Mouse (Mus musculus) stomach, embryonic 15.5 days (tissue): Measurements from ENCODE around the gene Tex33. TPM values are rescaled to one million over a fixed set of nuclear protein-coding genes. Genes with fewer than 3 reads are reported as not detected.
"Not testable (repeated sequence)": the region's sequence is repeated elsewhere in the genome, so short reads cannot be mapped to it uniquely, and the experiment has no call there.

Source experiments
- ATAC-seq: fragments of 200-750 bp; cut with Nextera tagmentation; 2 replicates; pipeline ENCODE4 v1.8.0; 2017; ENCODE audit warnings: low read depth, moderate number of reproducible peaks, moderate TSS enrichment; ENCODE audit not compliant: insufficient read depth, low FRiP score
- H3K27ac ChIP-seq: fragments of 300-500 bp; sonication (generic); 2 replicates; pipeline ENCODE4 v1.5.1; 2015; ENCODE audit warnings: mild to moderate bottlenecking, inconsistent platforms
- H3K27me3 ChIP-seq: fragments of 300-500 bp; sonication (generic); replicated peaks from 2 replicates; pipeline ENCODE4 v1.6.1; 2015; ENCODE audit warnings: inconsistent platforms
- H3K36me3 ChIP-seq: fragments of 300-500 bp; sonication (generic); 2 replicates; pipeline ENCODE4 v1.6.1; 2015; ENCODE audit warnings: inconsistent platforms
- H3K4me1 ChIP-seq: fragments of 300-500 bp; sonication (generic); 2 replicates; pipeline ENCODE4 v1.6.1; 2015; ENCODE audit warnings: inconsistent platforms
- H3K4me2 ChIP-seq: fragments of 300-500 bp; sonication (generic); 2 replicates; pipeline ENCODE4 v1.6.1; 2015; ENCODE audit warnings: mild to moderate bottlenecking, inconsistent platforms
- H3K4me3 ChIP-seq: fragments of 300-500 bp; sonication (generic); replicated peaks from 2 replicates; pipeline ENCODE4 v1.5.1; 2015; ENCODE audit warnings: inconsistent platforms
- H3K9ac ChIP-seq: fragments of 300-500 bp; sonication (generic); 2 replicates; pipeline ENCODE4 v1.6.1; 2015; ENCODE audit warnings: inconsistent platforms
- H3K9me3 ChIP-seq: fragments of 300-500 bp; sonication (generic); 2 replicates; pipeline ENCODE4 v1.6.1; 2016; ENCODE audit warnings: inconsistent platforms
- WGBS: fragments of 180-500 bp; shearing (Covaris S2); methylation state at CpG from one replicate; pipeline ENCODE4 v1.1.7; 2015; 5-methylcytosine and 5-hydroxymethylcytosine counted together
- polyA plus RNA-seq: library from polyadenylated mRNA; unstranded; fragments of >200 nt; fragmentation: Nextera tagmentation; extraction: Ambion mirVana; gene quantifications from 2 replicates; pipeline ENCODE4 v1.2.1, GENCODE M21; 2015

Gene Tex33
- polyA plus RNA-seq, 1 experiment from 2014 or later = not detected

DNA sequence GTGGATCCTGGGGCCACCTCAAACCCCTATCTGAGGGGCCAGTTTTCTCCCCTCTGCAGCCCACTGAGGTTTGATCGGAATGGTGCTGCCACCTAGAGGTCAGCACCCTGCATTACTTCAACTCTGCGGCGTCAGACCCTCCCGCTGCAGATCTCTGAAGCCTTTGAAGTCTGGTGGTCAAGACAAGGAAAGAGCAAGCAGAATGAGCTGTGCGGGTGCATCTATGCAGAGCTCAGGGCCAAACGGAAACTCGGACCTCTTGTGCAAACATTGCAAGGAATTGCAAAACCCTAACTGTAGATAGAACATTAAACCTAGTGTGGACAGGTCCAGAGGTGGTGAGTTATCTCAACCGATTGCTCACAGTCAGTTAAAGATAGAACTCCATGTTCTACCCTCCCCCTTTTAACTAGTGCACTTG is 26.8 kb downstream of the Tex33 start:
- H3K36me3 ChIP-seq = no peaks in the 10 kb centered on the region
- H3K27me3 ChIP-seq = peaks cover 4% of the 10 kb centered on the region; the same call in 1 of the 2 replicates
- WGBS = 7% methylated on average over 8 of the region's 8 CpGs
- no peak overlapping the region for H3K9ac ChIP-seq
- H3K27ac ChIP-seq = no peak overlapping the region
- no peak overlapping the region for H3K4me3 ChIP-seq
- H3K4me1 ChIP-seq = no peaks in the 10 kb centered on the region
- peak; percentile 56; the same call in 1 of the 2 replicates for ATAC-seq
- no peak overlapping the region for H3K4me2 ChIP-seq
- H3K9me3 ChIP-seq = no peaks in the 10 kb centered on the region

- Histone ChIP-seq H3K4me3 (no peak overlapping the region), H3K36me3 (no peaks in the 10 kb centered on the region), H3K9me3 (no peaks in the 10 kb centered on the region), H3K4me2 (no peak overlapping the region), H3K4me1 (no peaks in the 10 kb centered on the region), H3K27ac (no peak overlapping the region), H3K9ac (no peak overlapping the region), H3K27me3 (peaks cover 4% of the 10 kb centered on the region; the same call in 1 of the 2 replicates)
- ATAC-seq = no peak
- 64% methylated on average over 3 of the region's 3 CpGs for WGBS
Observed at GRCm38 (mm10) chr15:78367811-78368210, 27.9 kb downstream of the Tex33 start.

DNA sequence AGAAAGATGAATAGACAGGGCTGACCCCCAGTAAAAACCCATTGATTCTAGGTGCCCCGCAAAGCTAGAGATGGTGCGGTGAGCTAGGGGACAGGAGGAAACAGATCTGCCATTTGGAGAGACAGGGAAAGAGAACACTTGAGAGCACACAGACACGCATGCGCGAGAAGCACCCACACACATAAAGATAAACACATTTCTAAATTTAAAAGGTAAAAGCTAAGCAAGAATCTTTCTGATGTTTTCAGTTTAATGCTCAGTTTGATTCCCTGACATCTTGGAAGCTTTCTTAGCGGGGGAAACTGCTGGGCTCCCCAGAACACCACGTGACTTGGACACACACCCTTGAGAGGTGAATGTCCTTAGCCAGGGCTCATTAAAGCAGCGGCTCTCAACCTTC is 28.8 kb downstream of the Tex33 start:
- no peaks in the 10 kb centered on the region for H3K4me1 ChIP-seq
- no peak overlapping the region for H3K4me2 ChIP-seq
- peaks cover 4% of the 10 kb centered on the region; the same call in 1 of the 2 replicates for H3K27me3 ChIP-seq
- H3K9me3 ChIP-seq = no peaks in the 10 kb centered on the region
- WGBS = 64% methylated on average over 8 of the region's 8 CpGs
- no peak overlapping the region for H3K4me3 ChIP-seq
- ATAC-seq = no peak
- no peak overlapping the region for H3K27ac ChIP-seq
- H3K36me3 ChIP-seq = no peaks in the 10 kb centered on the region
- no peak overlapping the region for H3K9ac ChIP-seq

- H3K27ac ChIP-seq = no peak overlapping the region
- peaks cover 4% of the 10 kb centered on the region; the same call in 1 of the 2 replicates for H3K27me3 ChIP-seq
- H3K9me3 ChIP-seq = no peaks in the 10 kb centered on the region
- no peak overlapping the region for H3K9ac ChIP-seq
- WGBS = 31% methylated on average over 2 of the region's 2 CpGs
- H3K4me2 ChIP-seq = no peak overlapping the region
- no peak for ATAC-seq
- no peaks in the 10 kb centered on the region for H3K36me3 ChIP-seq
- H3K4me3 ChIP-seq = no peak overlapping the region
- no peaks in the 10 kb centered on the region for H3K4me1 ChIP-seq
Observed at GRCm38 (mm10) chr15:78365916-78366315, 29.8 kb downstream of the Tex33 start.

DNA sequence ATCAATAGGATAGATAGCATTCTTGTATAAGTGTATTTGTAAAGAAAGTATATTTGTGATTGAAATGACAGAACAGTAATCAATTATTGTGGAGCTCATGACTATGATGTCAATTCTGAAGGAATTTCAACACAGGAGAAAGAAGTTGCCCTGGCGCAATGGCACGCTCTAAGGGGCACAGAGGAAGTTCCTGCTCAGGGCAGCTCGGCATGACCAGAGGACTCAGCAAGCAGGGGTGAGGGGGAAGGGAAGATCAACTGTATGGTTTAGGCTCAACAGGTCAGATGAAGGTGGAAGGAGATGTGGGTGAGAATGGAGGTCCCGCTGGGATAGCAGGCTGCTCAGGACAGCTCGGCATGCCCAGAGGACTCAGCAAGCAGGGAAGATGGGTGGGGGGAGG is 40.2 kb downstream of the Tex33 start:
- H3K4me1 ChIP-seq = no peaks in the 10 kb centered on the region
- H3K9ac ChIP-seq = no peak overlapping the region
- no peak overlapping the region for H3K4me2 ChIP-seq
- WGBS = 84% methylated on average over 5 of the region's 5 CpGs
- H3K4me3 ChIP-seq = no peak overlapping the region
- H3K9me3 ChIP-seq = no peaks in the 10 kb centered on the region
- H3K27me3 ChIP-seq = no peaks in the 10 kb centered on the region
- H3K36me3 ChIP-seq = no peaks in the 10 kb centered on the region
- no peak for ATAC-seq
- H3K27ac ChIP-seq = no peak overlapping the region

GRCm38 (mm10) chr15:78354958-78355357 is 40.8 kb downstream of the Tex33 start:
- Histone ChIP-seq H3K4me3 (no peak overlapping the region), H3K4me2 (no peak overlapping the region), H3K27me3 (no peaks in the 10 kb centered on the region), H3K36me3 (no peaks in the 10 kb centered on the region), H3K9me3 (no peaks in the 10 kb centered on the region), H3K9ac (no peak overlapping the region), H3K4me1 (no peaks in the 10 kb centered on the region), H3K27ac (no peak overlapping the region)
- no peak for ATAC-seq
- WGBS = 0% methylated on average over 1 of the region's 1 CpGs

GRCm38 (mm10) chr15:78351586-78352165 is 44.0 kb downstream of the Tex33 start:
- 51% methylated on average over 3 of the region's 3 CpGs for WGBS

DNA sequence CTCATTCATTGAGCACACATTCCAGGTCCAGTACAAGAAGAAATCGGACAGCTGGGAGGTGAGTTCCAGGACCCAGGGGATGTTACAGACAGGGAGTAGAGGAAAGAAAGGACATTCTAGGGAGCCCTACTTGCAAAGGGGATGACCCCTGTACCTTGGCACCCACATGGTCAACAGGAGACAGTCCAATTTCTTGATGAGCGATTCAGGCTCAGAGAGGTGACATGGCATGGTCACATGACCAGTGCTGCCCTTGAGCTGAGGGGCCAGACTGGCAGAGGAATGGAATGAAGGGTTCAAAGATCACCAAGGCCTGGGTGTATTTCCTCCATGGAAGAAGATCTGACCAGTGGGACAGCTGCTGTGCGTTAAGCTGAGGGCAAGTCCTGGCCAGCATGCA is 51.1 kb downstream of the Tex33 start:
- Histone ChIP-seq H3K9ac (no peak overlapping the region), H3K4me2 (no peak overlapping the region), H3K4me3 (no peak overlapping the region), H3K27me3 (no peaks in the 10 kb centered on the region), H3K36me3 (no peaks in the 10 kb centered on the region), H3K9me3 (no peaks in the 10 kb centered on the region), H3K27ac (no peak overlapping the region), H3K4me1 (no peaks in the 10 kb centered on the region)
- no peak for ATAC-seq
- WGBS = 91% methylated on average over 3 of the region's 3 CpGs

More at GRCm38 (mm10) chr15:78351586-78352165, 44.0 kb downstream of the Tex33 start:
- Histone ChIP-seq H3K27me3 (no peaks in the 10 kb centered on the region), H3K27ac (no peak overlapping the region), H3K9me3 (no peaks in the 10 kb centered on the region), H3K4me3 (no peak overlapping the region), H3K9ac (no peak overlapping the region), H3K4me1 (no peaks in the 10 kb centered on the region), H3K36me3 (no peaks in the 10 kb centered on the region), H3K4me2 (no peak overlapping the region)
- ATAC-seq = no peak

DNA sequence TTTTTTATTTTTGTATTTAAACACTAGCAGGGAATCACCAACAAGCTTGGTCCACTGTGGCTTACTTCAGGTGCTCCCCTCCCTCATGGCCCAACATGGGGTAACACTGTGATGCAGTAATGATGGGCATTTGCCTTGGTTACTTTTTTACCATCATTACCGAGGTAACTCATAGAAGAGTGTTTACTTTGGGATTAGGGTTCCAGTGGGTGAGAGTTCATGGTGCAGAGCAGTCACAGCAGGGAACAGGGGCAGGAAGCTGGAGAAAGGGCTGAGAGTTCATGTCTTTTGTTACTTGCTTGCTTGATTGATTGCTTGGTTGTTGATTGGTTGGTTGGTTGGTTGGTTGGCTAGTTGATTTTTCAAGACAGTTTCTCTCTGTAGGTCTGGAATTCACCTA is 52.0 kb downstream of the Tex33 start:
- Histone ChIP-seq H3K27ac (no peak overlapping the region), H3K4me1 (no peaks in the 10 kb centered on the region), H3K9ac (no peak overlapping the region), H3K9me3 (no peaks in the 10 kb centered on the region), H3K4me3 (no peak overlapping the region), H3K36me3 (no peaks in the 10 kb centered on the region), H3K4me2 (no peak overlapping the region), H3K27me3 (no peaks in the 10 kb centered on the region)
- WGBS = 5% methylated on average over 1 of the region's 1 CpGs
- no peak for ATAC-seq

DNA sequence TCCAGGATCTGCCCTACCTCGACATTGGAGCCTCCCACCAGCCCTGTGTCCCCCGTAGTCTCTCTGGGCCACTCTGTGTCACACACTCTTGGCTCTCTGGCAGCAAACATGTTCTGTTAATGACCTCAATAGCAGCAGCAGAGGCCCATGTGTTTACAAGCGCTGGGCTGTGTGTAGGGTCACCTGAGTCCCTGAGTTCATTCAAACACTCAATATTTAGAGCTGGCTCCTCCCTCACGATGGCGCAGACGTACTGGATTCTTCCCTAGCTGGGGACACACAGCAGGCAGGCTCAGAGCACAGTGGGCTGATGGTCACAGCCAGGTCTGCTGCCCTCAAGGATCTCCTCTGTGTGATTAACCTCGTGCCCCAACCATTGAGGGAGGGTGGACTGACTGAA is 54.8 kb downstream of the Tex33 start:
- not testable (repeated sequence) for H3K27me3 ChIP-seq, ATAC-seq
- WGBS = 62% methylated on average over 7 of the region's 7 CpGs

GRCm38 (mm10) chr15:78339627-78340423 is 55.9 kb downstream of the Tex33 start:
- not testable (repeated sequence) for H3K4me2 ChIP-seq, H3K36me3 ChIP-seq, H3K27me3 ChIP-seq, H3K9ac ChIP-seq, H3K9me3 ChIP-seq, H3K4me3 ChIP-seq, H3K27ac ChIP-seq, H3K4me1 ChIP-seq
- peak; percentile 50 for ATAC-seq
- 39% methylated on average over 7 of the region's 7 CpGs for WGBS

More for the DNA sequence above, 54.8 kb downstream of the Tex33 start:
- H3K4me2 ChIP-seq, H3K27ac ChIP-seq, H3K36me3 ChIP-seq, H3K9ac ChIP-seq, H3K4me1 ChIP-seq, H3K4me3 ChIP-seq, H3K9me3 ChIP-seq: not testable (repeated sequence)

GRCm38 (mm10) chr15:78334380-78334779 is 61.3 kb downstream of the Tex33 start:
- Histone ChIP-seq H3K36me3 (no peaks in the 10 kb centered on the region), H3K4me1 (no peaks in the 10 kb centered on the region), H3K4me3 (no peak overlapping the region), H3K27ac (no peak overlapping the region), H3K9ac (no peak overlapping the region), H3K27me3 (no peaks in the 10 kb centered on the region), H3K9me3 (no peaks in the 10 kb centered on the region), H3K4me2 (no peak overlapping the region)
- no peak for ATAC-seq
- whole genome bisulfite sequencing = 72% methylated on average over 3 of the region's 3 CpGs
